Mouse (Mus musculus) ES-Bruce4 (cell line): ENCODE data around the gene Bcam.

Experiments
- CTCF ChIP-seq: IDR thresholded peaks from one replicate; pipeline ENCODE4 v1.8.1; 2011; ENCODE audit warnings: low read depth, low read length
- POLR2A ChIP-seq: IDR thresholded peaks from one replicate; pipeline ENCODE4 v1.8.1; 2011; ENCODE audit warnings: low read length; ENCODE audit not compliant: insufficient read depth

- no peak for TF ChIP-seq CTCF
- no peak for TF ChIP-seq POLR2A
Measured at GRCm38 (mm10) chr7:19818875-19819274, 48.1 kb upstream of the Bcam start.
